Mouse (Mus musculus): Measurements from ENCODE around the gene Frmd4b. TPM values are rescaled to one million over a fixed set of nuclear protein-coding genes. Genes with fewer than 3 reads are reported as not detected.

Frmd4b gene
- total RNA-seq, 2 experiments from 2014 or later, result 0.33 to 1.2 TPM

GRCm38 (mm10) chr6:97528961-97529680 is 88.2 kb downstream of the Frmd4b start:
- no peak for ATAC-seq (replicated peaks; ENCODE audit: low FRiP score, low TSS enrichment, poor library complexity, severe bottlenecking)

- ATAC-seq (replicated peaks; ENCODE audit: low FRiP score, low TSS enrichment, poor library complexity, severe bottlenecking), result peak; percentile 78
Observed at GRCm38 (mm10) chr6:97526092-97526491, 91.2 kb downstream of the Frmd4b start.

GRCm38 (mm10) chr6:97523118-97523517 is 94.2 kb downstream of the Frmd4b start:
- ATAC-seq (replicated peaks; ENCODE audit: low FRiP score, low TSS enrichment, poor library complexity, severe bottlenecking), result peak; percentile 88

- ATAC-seq (replicated peaks; ENCODE audit: low FRiP score, low TSS enrichment, poor library complexity, severe bottlenecking), result no peak
Observed at GRCm38 (mm10) chr6:97521279-97522038, 95.9 kb downstream of the Frmd4b start.

- no peak for ATAC-seq (replicated peaks; ENCODE audit: low FRiP score, low TSS enrichment, poor library complexity, severe bottlenecking)
Observed at GRCm38 (mm10) chr6:97520566-97520965, 96.8 kb downstream of the Frmd4b start.

GRCm38 (mm10) chr6:97519553-97519952 is 97.8 kb downstream of the Frmd4b start:
- ATAC-seq (replicated peaks; ENCODE audit: low FRiP score, low TSS enrichment, poor library complexity, severe bottlenecking), result no peak

- ATAC-seq (replicated peaks; ENCODE audit: low FRiP score, low TSS enrichment, poor library complexity, severe bottlenecking), result no peak
Observed at GRCm38 (mm10) chr6:97518467-97518866, 98.9 kb downstream of the Frmd4b start.

- no peak for ATAC-seq (replicated peaks; ENCODE audit: low FRiP score, low TSS enrichment, poor library complexity, severe bottlenecking)
Observed at GRCm38 (mm10) chr6:97517616-97518235, 99.6 kb downstream of the Frmd4b start.

GRCm38 (mm10) chr6:97516941-97517340 is 100.4 kb downstream of the Frmd4b start:
- ATAC-seq (replicated peaks; ENCODE audit: low FRiP score, low TSS enrichment, poor library complexity, severe bottlenecking), result no peak

- ATAC-seq (replicated peaks; ENCODE audit: low FRiP score, low TSS enrichment, poor library complexity, severe bottlenecking), result no peak
Observed at GRCm38 (mm10) chr6:97510771-97511170, 106.6 kb downstream of the Frmd4b start.

GRCm38 (mm10) chr6:97509434-97509833 is 107.9 kb downstream of the Frmd4b start:
- no peak for ATAC-seq (replicated peaks; ENCODE audit: low FRiP score, low TSS enrichment, poor library complexity, severe bottlenecking)

GRCm38 (mm10) chr6:97508480-97508879 is 108.9 kb downstream of the Frmd4b start:
- ATAC-seq (replicated peaks; ENCODE audit: low FRiP score, low TSS enrichment, poor library complexity, severe bottlenecking), result no peak

- no peak for ATAC-seq (replicated peaks; ENCODE audit: low FRiP score, low TSS enrichment, poor library complexity, severe bottlenecking)
Observed at GRCm38 (mm10) chr6:97507893-97508292, 109.4 kb downstream of the Frmd4b start.

- peak; percentile 31; the same call in 1 of the 2 replicates for ATAC-seq (replicated peaks; ENCODE audit: low FRiP score, low TSS enrichment, poor library complexity, severe bottlenecking)
Observed at GRCm38 (mm10) chr6:97506141-97506650, 111.1 kb downstream of the Frmd4b start.

- ATAC-seq (replicated peaks; ENCODE audit: low FRiP score, low TSS enrichment, poor library complexity, severe bottlenecking), result peak; percentile 51; the same call in 1 of the 2 replicates
Observed at GRCm38 (mm10) chr6:97504673-97505072, 112.7 kb downstream of the Frmd4b start.

GRCm38 (mm10) chr6:97501000-97501399 is 116.3 kb downstream of the Frmd4b start:
- ATAC-seq (replicated peaks; ENCODE audit: low FRiP score, low TSS enrichment, poor library complexity, severe bottlenecking), result no peak

- ATAC-seq (replicated peaks; ENCODE audit: low FRiP score, low TSS enrichment, poor library complexity, severe bottlenecking), result no peak
Observed at GRCm38 (mm10) chr6:97500246-97500645, 117.1 kb downstream of the Frmd4b start.

- ATAC-seq (replicated peaks; ENCODE audit: low FRiP score, low TSS enrichment, poor library complexity, severe bottlenecking), result no peak
Observed at GRCm38 (mm10) chr6:97496002-97496401, 121.3 kb downstream of the Frmd4b start.

GRCm38 (mm10) chr6:97491065-97491464 is 126.3 kb downstream of the Frmd4b start:
- no peak for ATAC-seq (replicated peaks; ENCODE audit: low FRiP score, low TSS enrichment, poor library complexity, severe bottlenecking)

GRCm38 (mm10) chr6:97488821-97489220 is 128.5 kb downstream of the Frmd4b start:
- no peak for ATAC-seq (replicated peaks; ENCODE audit: low FRiP score, low TSS enrichment, poor library complexity, severe bottlenecking)
